Mouse (Mus musculus): ENCODE data around the gene Creb3l4.
A peak's percentile ranks its signal among the peaks of the same experiment; 100 is the strongest.
"Not testable (repeated sequence)": the region's sequence is repeated elsewhere in the genome, so short reads cannot be mapped to it uniquely, and the experiment has no call there.

The Creb3l4 gene

GRCm38 (mm10) chr3:90264687-90265033 is 21.3 kb upstream of the Creb3l4 start:
- no peak for DNase-seq

GRCm38 (mm10) chr3:90263121-90263771 is 19.9 kb upstream of the Creb3l4 start:
- DNase-seq: no peak

- DNase-seq: no peak
These were observed 15.2 kb upstream of the Creb3l4 start for GRCm38 (mm10) chr3:90258521-90258920.

- DNase-seq: no peak
These were observed 13.6 kb upstream of the Creb3l4 start for GRCm38 (mm10) chr3:90256731-90257530.

GRCm38 (mm10) chr3:90255784-90256353 is 12.6 kb upstream of the Creb3l4 start:
- no peak for DNase-seq

- no peak for DNase-seq
These were observed 11.9 kb upstream of the Creb3l4 start for GRCm38 (mm10) chr3:90255194-90255565.

GRCm38 (mm10) chr3:90254419-90255193 is 11.3 kb upstream of the Creb3l4 start:
- DNase-seq: peak in 1 of 2 experiments; percentile 26

- DNase-seq: peak; percentile 90 to 95
These were observed 10.5 kb upstream of the Creb3l4 start, which contains the start of gene Crtc2 for GRCm38 (mm10) chr3:90253653-90254418. Crtc2 (plus strand) TSS chr3:90254163.

- not testable (repeated sequence) for DNase-seq
These were observed 9.9 kb upstream of the Creb3l4 start for GRCm38 (mm10) chr3:90253174-90253573.

GRCm38 (mm10) chr3:90252659-90253058 is 9.3 kb upstream of the Creb3l4 start:
- not testable (repeated sequence) for DNase-seq

- not testable (repeated sequence) for DNase-seq
These were observed 8.5 kb upstream of the Creb3l4 start for GRCm38 (mm10) chr3:90251731-90252226.

- DNase-seq: no peak
These were observed 7.5 kb upstream of the Creb3l4 start for GRCm38 (mm10) chr3:90250791-90251190.

- peak; percentile 25 to 47 for DNase-seq
These were observed 5.4 kb upstream of the Creb3l4 start for GRCm38 (mm10) chr3:90248746-90249100.

GRCm38 (mm10) chr3:90247960-90248745 is 4.8 kb upstream of the Creb3l4 start, which contains the start of gene Slc39a1:
Slc39a1 (plus strand) TSS chr3:90248172.
- peak; percentile 88 to 94 for DNase-seq

- DNase-seq: no peak
These were observed 4.3 kb upstream of the Creb3l4 start for GRCm38 (mm10) chr3:90247630-90247959.

GRCm38 (mm10) chr3:90245406-90245805 is 2.1 kb upstream of the Creb3l4 start:
- DNase-seq: no peak

- DNase-seq: no peak
These were observed 1.5 kb downstream of the Creb3l4 start for GRCm38 (mm10) chr3:90241669-90242358.

GRCm38 (mm10) chr3:90241251-90241650 is 2.1 kb downstream of the Creb3l4 start:
- no peak for DNase-seq

- peak; percentile 90 to 93 for DNase-seq
These were observed 11.6 kb downstream of the Creb3l4 start, which contains the start of gene Jtb for GRCm38 (mm10) chr3:90231507-90232333. Jtb (plus strand) TSS chr3:90231597.

GRCm38 (mm10) chr3:90231075-90231474 is 12.2 kb downstream of the Creb3l4 start:
- no peak for DNase-seq
